Mouse (Mus musculus) inflammation-experienced regulatory T-cells, adult 6 months (primary cell): Measurements from ENCODE around the gene Ppp1r14c. TPM values are rescaled to one million over a fixed set of nuclear protein-coding genes. Genes with fewer than 3 reads are reported as not detected.
"Not testable (repeated sequence)": the region's sequence is repeated elsewhere in the genome, so short reads cannot be mapped to it uniquely, and the experiment has no call there.

Experiments used
- ATAC-seq: one replicate; pipeline ENCODE4 v1.8.0; 2017
- polyA plus RNA-seq, 3 experiments: library from polyadenylated mRNA; unstranded; fragments of 100-300 nt; shearing (Covaris generic); gene quantifications; one replicate each; pipeline ENCODE4 v1.2.1; 2017

Gene Ppp1r14c
- polyA plus RNA-seq, 3 experiments from 2014 or later: 0.21 to 0.70 (median 0.37) TPM

GRCm38 (mm10) chr10:3403416-3404137, 37.7 kb downstream of the Ppp1r14c start:
- no peak for ATAC-seq

DNA sequence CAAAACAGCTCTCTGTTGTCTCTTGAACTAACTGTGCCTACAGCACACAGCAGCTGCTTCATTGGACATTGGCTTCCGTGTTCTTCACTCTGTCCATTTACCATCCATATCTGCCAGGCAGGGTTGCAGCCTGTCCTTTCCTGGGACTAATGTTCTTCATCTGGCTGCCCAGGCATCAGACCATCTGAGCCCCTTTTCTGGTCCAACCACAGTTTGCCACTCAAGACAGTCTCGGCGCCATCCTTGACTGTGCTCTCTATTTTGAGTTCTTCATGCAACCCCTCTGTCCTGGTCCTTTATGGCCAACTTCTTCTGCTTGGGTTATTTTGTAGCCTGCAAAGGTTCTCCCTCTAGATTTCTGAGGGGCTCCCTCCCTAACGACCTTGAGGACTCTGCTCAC, 38.5 kb downstream of the Ppp1r14c start:
- ATAC-seq: no peak

- ATAC-seq: no peak
Observed at GRCm38 (mm10) chr10:3406280-3406679, 40.4 kb downstream of the Ppp1r14c start.

DNA sequence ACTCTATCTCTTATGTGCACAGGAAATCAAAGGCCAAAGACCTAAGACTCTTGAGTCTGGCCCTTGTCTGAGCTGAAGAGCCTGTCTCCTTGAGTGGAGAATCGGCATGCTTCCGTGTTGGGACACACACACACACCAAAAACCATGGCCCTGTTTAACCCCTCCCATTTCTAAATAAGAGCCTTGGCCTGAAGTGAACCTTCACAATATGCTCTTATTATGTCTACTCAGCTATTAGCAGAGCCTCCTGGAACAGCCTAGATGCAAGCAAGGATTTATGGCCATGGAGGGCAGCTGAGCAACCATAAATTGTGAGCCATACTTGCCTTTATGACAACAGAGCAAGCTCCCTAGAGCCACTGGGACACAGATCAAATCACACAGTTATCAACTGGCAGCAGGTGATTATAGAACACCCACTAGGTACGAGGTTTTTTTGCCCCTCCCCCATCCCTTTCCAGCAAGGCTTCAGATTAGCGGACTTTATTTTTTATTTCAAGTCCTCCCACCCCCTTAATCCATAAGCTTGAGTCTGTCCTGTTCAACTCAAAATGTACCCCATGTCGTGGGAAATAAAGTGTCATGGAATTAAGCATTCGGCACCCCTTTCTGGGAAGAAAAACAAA, 42.3 kb downstream of the Ppp1r14c start:
- no peak for ATAC-seq

- no peak for ATAC-seq
Observed at GRCm38 (mm10) chr10:3408699-3409098, 42.8 kb downstream of the Ppp1r14c start.

DNA sequence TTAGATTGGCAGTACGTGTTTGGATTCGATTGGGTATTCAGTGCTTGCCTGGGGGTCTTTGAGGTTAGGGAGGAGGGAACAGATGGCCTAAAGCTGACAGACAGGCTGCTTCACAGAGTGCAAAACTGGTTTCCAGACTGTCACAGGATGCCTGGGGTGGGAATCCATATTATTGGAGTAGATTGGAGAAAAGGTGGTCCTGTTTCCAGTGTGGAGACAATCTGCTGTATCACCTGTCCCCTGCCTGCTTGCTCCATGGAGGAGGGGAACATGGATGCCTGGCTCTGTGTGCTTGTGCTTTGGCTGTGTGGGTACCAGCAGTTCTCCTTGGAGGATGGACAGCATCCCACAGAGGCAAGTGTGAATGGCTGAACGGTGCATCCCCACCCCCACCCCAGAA, 45.4 kb downstream of the Ppp1r14c start:
- ATAC-seq: no peak

DNA sequence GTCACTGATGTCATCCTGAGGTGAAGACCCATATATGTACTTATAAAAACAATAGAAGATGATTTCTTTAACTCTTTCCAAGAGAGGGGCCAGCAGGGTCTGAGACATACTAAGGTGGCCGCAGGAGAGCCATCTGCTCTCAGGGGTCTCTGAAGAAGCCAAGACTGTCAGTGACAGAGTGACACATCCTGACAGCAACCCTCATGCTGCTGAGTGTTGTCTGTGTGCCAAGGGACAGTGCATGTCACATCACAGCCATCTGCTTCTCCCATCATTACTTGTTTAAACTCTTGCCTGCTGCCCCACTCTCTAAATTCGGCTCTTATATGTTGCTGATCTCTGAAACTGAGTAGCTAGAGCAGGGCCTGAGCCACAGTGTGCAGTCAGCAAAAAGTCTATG, 45.8 kb downstream of the Ppp1r14c start:
- no peak for ATAC-seq

GRCm38 (mm10) chr10:3414813-3415212, 49.0 kb downstream of the Ppp1r14c start:
- no peak for ATAC-seq

DNA sequence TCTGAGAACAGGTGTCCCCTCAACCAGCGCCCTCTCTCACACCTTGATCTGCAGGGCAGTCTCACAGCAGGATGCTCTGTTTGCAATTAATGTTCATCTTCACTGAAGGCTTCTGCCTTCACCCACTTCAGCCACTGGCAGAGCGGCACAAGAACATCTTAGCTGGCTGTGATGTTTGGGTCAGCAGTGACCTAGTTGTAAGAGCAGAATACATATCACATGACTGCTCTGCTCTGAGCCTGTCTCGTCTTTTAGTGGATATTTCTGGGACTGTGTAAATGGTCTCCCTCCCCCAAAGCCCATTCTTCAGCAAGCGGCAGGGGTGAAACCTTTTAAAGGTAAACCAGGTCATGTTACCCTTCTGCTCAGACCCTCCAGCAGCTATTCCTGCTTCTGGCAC, 50.7 kb downstream of the Ppp1r14c start:
- no peak for ATAC-seq

DNA sequence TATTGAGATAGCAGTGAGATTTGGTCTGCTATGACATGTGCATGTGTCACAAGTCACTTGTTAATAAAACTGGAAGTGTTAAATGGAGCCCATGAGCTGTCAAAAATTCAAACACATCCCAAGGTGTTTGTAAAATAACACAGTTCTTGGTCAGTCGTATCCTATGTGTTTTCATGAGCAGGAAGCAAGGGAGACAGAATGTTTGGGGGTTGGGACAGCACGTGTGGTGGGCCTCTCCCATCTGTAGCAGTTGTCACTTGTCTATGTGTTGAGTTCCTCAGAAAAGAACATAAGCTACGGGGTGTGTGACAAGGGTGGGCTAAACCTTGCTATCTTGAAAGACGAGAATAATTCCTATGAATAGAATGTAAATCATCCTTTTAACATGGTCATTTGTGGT, 51.6 kb downstream of the Ppp1r14c start:
- no peak for ATAC-seq

GRCm38 (mm10) chr10:3424016-3424415, 58.2 kb downstream of the Ppp1r14c start:
- ATAC-seq: no peak

DNA sequence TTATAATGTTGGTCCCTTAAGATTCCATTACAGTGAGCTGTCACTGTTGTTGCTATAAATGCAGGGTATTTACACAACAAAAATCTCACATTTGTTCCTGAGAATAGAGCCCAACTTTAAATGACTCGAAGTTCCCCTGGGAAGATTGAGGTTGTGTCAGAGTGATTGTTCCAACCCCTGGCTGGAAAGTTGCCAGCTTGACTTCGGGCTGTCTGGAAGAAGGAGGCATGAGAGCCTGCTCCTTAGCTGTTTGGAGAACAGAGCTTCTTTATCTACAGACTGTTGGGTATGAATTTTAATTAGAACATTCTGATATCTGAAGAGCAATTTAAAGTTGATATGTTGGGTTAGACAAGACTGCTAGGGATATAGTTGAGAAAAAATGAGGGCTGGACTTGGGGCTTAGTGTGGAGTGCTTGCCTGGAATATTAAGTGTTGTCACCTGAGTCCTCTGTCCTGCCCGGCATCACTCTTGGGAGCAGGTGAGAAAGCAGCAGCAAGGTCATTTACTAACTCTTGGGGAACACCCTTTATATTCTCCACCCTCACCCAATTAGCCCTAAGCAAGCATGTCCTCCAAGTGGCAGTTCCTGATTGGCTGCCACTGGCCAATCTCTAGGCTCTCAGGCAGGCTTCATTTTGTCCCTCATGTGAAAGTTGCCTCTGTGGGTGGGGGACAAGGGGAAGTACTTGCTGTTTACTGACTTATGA, 62.0 kb downstream of the Ppp1r14c start:
- no peak for ATAC-seq

- ATAC-seq: no peak
Observed at GRCm38 (mm10) chr10:3434848-3435474, 69.1 kb downstream of the Ppp1r14c start.

DNA sequence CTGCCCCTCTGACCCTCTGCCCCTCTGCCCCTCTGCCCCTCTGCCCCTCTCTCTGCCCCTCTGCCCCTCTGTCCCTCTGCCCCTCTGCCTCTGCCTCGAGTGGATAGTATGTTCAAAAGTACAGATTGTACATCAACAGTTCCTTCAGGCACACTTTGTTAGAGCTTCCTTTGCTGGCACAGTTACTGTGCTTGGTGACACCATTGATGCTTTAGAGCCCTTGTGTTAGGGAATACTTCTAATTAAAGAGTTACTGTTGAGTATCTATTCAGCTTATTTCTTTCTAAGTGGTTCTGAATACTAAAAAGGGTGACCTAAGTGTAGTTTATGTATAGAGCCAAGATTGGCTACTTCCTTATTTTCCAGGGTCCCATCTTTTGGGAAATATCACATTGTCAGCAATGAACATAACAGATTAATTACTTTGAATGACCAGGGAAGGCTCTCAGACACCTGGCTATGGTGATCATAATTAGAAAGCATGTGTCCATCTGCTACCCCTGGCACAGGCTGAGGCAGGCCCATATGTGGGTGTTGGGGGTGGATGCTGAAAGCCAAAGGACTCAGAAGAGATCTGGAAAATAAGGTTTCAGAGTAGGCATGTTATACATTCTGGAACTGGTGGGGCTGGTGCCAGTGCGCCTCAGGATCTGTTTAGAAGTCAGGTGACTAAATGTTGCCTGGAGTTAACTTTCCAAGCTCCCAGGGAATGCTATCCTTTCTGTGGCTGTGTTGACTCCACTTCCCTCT, 75.0 kb downstream of the Ppp1r14c start:
- no peak for ATAC-seq

DNA sequence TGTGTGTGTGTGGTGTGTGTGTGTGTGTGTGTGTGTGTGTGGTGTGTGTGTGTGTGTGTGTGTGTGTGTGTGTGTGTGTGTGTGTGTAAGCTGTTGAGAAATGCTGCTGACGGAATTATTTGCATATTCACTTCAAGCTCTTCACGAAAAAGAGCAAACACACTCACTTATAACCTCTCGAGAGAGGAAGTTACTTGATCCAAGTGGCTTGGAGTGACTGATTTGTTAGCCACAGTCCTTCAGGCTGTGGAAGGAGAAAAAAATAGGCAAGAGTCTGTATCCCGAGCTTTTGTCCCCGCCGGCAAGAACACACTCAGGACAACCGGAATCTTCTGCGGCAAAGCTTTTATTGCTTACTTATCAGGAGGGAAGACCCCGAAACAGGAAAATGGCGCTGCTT, 80.9 kb downstream of the Ppp1r14c start:
- ATAC-seq: not testable (repeated sequence)

- ATAC-seq: no peak
Observed at GRCm38 (mm10) chr10:3448699-3449098, 82.8 kb downstream of the Ppp1r14c start.

- ATAC-seq: no peak
Observed at GRCm38 (mm10) chr10:3451930-3452329, 86.1 kb downstream of the Ppp1r14c start.

GRCm38 (mm10) chr10:3452822-3453475, 87.1 kb downstream of the Ppp1r14c start:
- ATAC-seq: no peak

- no peak for ATAC-seq
Observed at GRCm38 (mm10) chr10:3458686-3459085, 92.8 kb downstream of the Ppp1r14c start.

- no peak for ATAC-seq
Observed at GRCm38 (mm10) chr10:3460841-3461240, 95.0 kb downstream of the Ppp1r14c start.

DNA sequence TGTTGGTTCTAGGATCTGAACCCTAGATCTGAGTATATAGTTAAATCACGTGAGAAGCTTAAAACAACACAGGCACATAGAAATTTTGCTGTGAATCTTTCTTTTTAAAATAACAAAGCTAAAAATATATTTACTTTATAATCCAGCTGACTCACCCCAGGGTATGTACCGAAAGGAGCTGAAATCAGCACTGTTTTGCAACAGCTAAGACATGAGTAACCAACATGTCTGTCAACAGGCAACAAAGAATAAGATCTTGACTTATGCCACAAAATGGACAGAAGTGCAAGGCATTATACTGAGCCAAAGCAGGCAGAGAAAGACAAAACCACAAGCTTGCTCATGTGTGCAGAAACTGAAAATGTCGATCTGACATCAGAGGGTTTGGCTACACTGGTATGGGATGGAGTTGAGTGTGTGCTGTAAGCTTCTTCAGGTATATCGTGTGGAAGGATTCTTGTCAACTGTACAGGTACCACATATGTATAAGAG, 100.3 kb downstream of the Ppp1r14c start:
- no peak for ATAC-seq

- no peak for ATAC-seq
Observed at GRCm38 (mm10) chr10:3468590-3468989, 102.7 kb downstream of the Ppp1r14c start.
